Mouse (Mus musculus): Measurements from ENCODE around the gene Spata21.
A peak's percentile ranks its signal among the peaks of the same experiment; 100 is the strongest.

Gene Spata21

DNA sequence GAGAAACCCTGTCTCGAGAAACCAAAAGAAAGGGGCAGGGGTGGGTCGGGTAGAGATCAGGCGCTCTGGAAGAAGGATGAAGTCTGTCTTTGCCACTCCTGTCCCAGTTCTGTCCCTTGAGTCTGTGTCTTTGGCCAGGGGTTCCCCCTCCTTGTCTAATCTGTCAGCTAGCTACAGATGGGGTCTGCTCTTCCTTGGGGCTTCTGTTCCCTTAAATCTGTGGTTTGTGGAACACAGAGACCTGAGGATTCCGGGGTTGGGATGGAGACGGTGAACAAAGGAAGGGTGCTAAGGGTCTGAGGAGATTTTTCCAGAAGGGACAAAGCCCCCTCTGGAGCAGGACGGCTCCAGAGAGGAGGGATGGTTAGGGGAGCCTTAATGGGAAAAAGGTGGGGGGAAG is at the start of gene Spata21:
Spata21 (plus strand) TSS at position 301 of the 400 bp plus-strand sequence.
- no peak for ATAC-seq (ENCODE audit: insufficient number of reproducible peaks, low FRiP score, low TSS enrichment)

DNA sequence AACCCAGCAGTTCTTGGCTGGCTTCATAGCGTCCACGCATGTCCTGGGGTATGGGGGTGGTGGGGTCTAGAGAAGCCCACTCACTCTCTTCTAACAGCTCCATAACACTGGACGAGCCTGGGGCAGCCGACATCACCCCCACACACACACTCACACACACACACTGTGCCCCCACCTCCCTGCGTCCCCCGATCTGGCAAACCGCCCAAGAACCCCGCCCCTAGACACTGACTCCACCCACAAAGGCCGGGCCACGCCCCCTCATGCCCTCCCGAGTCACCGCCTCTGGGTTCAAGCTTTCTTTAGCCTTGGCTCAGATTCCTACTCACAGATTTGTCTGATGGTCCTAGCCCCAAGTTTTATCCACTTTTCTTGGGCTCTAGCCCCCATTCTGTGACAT is 47.0 kb upstream of the Spata21 start:
- no peak for ATAC-seq (ENCODE audit: insufficient number of reproducible peaks, low FRiP score, low TSS enrichment)

DNA sequence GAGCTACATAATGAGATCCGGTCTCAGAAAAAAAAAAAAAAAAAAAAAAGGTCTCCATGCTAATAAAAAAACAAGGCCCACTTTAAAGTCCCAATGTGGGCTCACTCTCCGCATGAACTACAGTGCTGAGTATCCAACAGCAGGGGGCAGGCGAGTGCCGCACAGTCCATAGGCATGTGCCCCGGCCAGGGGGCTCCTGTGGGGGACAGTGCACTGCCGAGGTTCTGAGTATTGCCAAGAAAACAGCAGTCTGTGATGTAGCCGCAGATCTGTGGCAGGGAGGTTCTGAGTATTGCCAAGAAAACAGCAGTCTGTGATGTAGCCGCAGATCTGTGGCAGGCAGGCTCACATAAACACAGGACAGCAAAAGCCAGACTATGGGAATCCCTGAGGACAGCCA is 43.3 kb upstream of the Spata21 start:
- no peak for ATAC-seq (ENCODE audit: insufficient number of reproducible peaks, low FRiP score, low TSS enrichment)

DNA sequence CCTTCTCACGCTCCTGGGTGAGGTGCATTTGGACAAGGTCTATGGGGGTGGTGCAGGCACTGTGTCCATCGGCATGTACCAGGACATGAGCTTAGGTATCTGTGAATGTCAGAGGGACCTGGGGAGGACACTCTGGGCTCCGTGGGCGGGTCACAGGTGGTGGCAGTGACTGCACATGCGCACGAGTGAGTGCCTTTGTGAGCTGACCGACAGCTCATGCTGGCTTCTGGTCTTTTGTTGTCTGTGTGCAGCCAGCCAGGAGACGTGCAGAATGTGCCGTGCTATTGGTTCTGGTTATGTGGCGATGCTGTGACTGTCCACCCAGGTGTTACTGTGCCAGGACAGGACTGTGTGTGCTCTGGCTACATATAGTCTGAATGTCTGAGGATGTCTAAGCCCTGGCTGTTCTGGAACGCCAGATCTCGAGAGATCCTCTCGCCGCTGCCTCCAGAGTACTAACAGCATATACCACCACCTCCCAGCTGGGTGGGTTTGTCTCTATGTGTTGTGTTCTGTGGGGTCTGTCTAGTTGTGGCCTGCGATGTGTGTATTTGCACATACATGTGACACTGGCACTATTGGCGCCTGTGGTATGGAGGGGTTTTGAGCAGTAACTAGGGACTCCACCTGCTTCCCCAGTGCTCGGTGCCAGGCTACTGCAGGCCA is 39.2 kb upstream of the Spata21 start:
- ATAC-seq (ENCODE audit: insufficient number of reproducible peaks, low FRiP score, low TSS enrichment): no peak

DNA sequence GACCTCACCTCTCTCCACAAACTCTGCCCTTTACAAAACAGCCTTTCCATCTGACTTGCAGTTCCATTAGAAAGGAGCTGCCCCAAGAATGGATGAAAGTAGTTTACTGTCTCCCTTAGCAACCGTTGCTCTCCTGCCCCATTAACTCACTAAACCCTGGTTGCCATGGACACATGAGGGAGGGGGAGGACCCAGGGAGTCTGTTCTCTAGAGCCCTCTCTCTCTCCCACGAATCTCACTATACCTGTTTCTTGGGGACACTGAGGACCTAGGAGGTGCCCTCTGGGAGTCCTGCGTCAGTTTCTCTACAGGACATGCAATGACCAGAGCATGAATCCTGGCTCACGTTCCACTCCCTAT is 38.7 kb upstream of the Spata21 start:
- no peak for ATAC-seq (ENCODE audit: insufficient number of reproducible peaks, low FRiP score, low TSS enrichment)

DNA sequence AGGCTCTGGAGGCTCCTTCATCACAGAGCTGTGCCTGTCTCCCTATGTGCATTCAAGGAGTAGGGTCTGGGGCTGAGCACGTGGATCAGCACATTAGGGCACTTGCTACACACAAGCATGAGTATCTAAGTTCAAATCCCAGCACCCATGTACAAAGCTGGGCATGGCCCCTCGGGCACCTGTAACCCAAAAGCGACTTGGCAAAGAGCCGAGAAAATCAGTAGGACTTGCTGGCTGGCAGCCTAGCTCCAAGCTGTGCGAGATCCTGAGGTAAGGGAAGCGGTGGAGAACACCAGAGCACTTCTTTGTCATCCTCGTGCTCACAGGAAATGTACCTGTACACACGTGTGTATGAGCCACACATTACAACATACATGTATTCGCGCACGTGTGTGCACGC is 35.7 kb upstream of the Spata21 start:
- no peak for ATAC-seq (ENCODE audit: insufficient number of reproducible peaks, low FRiP score, low TSS enrichment)

DNA sequence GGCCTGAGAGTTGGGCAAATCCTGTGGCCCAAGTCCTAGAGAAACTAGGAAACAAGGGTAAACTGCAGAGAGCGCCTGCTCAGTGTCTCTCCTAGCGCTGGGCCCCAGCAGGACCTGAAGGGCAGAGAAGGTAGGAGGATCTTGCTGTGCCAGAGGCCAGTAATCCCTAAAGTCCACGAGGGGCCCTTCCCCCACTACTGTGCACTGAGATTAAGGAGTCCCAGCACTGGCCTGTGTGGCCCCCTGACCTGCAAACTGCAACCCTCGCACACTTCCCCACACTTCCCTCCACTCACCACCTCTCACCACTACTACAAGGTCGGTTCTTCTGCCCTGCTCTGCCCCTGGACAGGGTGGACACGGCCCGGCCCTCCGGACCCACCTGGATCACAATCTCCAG is 35.0 kb upstream of the Spata21 start:
- ATAC-seq (ENCODE audit: insufficient number of reproducible peaks, low FRiP score, low TSS enrichment): 0 out of 2 replicates have a peak, but pooled peaks have one; percentile 3

DNA sequence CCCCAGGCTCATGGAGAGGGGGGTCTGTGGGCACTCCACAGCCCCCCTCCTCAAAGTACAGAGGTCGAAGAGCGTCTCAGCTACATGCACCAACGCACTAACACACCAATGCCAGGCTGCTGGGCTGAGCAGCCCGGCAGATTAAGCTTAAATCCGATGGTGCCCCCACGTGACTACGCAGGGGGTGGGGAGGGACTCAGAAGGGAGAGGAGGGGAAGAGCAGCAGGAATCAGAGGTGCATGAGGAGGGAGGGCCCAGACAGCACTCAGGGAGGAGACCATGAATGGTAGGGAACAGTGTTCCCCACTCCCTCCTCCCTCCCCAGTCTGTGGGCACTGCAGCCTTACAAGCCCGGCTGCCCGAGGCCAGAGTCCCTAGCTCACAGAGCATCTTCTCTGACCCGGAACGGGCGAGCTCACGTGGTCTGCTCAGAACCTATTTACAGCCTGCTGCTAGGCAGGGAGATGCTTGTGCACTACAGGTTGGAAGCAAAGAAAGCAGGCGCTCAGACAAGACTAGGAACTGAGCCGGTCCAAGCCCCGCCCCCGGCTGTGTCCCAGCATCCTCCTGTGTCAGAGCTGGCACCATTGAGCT is 34.5 kb upstream of the Spata21 start:
- ATAC-seq (ENCODE audit: insufficient number of reproducible peaks, low FRiP score, low TSS enrichment): peak; percentile 71

DNA sequence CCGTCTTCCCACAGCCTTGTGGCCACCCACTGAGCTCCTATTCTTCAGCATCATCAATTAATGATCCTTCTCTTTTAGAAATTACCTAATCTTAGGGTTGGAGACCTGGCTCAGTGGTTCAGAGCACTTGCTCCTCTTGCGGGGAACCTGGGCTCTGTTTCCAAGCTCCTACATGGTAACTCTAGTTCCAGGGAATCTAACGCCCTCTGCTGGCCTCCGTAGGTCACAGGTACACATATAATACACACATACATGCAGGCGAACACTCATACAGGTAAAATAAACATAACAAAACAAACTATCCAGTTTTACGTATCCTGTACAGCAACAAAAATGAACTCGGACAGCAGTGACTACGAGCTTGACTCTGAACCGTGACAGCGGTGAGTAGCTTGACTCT is 31.2 kb upstream of the Spata21 start:
- ATAC-seq (ENCODE audit: insufficient number of reproducible peaks, low FRiP score, low TSS enrichment): no peak

DNA sequence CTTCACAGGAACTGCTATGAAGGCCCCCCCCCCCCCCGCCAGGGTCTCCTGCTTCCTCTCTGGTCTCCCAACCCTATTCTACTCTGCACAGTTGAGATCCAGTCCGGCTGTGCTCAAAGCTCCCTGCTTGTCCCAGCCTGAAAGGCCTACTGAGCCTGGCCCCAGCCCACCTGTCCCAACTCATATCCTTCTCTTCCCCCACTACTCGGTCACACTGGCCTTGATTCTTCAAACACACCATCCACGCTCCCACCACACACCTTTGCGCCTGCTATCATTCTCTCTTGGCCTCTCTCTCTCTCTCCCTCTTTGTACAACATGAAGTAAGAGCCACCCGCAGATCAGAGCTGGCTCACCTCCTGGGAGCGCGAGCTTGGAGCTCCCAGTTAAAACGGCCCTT is 29.3 kb upstream of the Spata21 start:
- ATAC-seq (ENCODE audit: insufficient number of reproducible peaks, low FRiP score, low TSS enrichment): no peak

DNA sequence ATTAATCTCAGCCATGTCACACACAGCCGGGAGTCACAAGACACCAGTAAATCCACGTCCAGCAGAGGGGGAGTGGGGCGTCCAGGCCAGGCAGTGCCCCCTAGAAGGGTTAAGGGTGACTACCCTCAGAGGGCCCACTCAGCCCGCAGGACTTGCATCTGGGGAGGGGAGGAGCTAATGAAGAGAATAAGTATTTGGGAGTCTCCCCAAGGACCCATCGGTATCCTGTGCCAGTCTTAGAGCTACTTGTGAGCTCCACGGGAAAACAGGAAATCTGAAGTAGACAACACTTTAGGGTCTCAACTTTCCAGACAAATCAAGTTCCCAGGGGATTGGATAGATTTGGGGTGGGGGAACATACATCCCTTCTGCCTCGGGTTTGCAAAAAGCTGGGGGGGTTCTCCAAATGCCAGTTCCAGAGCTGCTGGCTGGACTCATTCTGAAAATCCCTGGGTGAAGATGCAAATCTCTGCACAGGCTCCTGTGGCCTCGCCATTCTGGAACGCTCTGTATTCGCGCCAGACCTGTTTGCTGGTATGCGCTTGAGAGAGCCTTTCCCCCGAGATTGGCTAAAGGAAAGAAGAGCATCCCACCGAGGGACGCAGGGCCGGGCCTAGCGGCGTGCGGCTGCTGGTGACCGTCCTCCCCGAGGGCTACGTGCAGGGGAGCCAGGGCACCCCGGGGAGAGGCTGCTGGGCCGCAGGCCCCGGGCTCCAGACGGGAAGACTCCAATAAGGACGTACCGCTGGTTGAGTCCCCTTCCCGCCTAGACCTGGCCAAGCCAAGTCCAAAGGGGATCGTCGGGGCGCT is 28.3 kb upstream of the Spata21 start:
- ATAC-seq (ENCODE audit: insufficient number of reproducible peaks, low FRiP score, low TSS enrichment): peak; percentile 63

DNA sequence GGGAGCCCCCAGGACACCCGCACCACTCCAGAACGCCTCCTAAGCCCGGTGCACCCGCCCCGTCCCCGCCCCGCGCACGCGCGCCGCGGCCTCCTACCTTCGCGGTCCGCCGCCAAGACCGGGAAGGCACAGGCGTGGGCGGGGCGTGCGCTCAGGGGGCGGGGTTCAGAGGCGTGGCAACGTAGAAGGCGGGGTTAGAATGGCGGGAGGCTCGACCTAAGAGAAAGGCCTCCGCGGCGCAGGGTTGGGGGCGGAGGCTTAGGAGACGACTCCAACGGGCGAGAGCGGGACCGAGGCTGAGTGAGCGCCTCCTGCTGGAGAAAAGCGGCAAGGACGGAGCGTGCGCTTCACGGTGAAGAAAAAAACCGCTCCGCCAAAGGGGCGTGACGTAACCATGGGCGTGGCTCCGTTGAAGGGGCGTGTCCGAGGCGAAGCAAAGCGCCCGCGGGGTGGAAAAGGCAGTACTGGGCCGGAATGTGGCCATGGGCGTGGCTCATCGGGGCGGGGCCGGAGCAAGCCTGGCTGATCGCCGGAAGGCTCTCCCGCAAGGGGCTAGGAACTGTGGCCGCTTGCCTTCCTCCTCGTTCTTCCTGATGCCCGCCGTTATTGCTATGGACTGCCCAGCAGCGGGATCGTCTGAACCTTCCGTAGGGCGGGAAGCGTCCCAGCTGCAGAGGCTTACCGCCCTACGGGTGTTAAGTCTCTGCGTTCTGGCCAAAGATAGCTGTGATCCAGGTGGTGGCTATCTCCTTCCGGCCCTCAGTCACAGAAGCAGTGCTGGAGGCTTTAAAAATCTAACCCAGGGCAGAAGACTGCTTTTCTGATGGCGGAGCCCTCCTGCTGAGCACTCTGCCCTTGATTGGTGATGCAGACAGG is 27.5 kb upstream of the Spata21 start, which contains the start of gene Crocc:
Crocc (minus strand) TSS at position 125 of the 876 bp plus-strand sequence.
- peak; percentile 84 for ATAC-seq (ENCODE audit: insufficient number of reproducible peaks, low FRiP score, low TSS enrichment)

DNA sequence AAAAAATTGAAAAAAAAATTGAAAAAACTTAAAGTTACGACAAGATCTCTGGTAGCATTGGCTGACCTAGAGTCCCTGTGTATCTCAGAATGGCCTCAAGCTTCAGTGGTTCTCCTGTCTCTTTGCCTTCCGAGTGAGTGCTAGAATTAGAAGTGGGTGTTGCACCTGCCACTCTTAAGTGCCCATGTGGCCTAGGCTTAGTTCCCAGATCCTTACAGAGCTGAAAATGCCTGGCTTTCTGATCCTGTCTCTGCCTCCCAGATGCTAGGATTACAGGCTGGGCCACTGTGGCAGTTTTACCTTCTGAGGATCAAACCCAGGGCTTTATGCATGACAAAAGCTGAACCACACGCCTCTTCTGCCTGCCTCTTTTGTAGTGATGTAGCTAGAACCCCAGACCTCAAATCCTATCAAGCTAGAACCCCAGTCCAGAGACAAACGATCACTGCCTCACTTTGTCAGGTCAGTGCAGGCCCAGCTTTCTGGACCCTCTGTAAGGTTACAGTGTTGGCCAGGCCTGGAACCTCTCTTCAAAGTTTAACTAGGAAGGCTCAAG is 24.0 kb upstream of the Spata21 start:
- ATAC-seq (ENCODE audit: insufficient number of reproducible peaks, low FRiP score, low TSS enrichment): no peak

DNA sequence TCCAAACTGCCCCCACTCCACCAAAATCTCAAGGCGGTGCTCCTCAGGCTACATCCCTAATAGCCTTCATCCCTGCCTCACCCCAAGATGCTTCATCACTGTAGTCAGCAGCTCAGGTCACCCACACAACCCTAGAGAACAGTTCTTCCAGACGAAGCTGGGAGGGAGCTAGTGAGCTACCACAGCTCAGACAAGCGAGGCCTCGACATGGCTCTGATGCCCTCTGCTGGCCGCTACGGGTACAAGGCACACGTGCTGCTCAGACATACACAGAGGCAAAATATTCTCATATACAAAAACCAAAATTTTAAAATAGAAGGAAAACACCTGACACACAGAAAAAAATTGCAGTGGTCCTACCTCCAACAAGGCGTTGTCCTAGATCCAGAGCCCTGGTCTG is 23.0 kb upstream of the Spata21 start:
- peak; percentile 42 for ATAC-seq (ENCODE audit: insufficient number of reproducible peaks, low FRiP score, low TSS enrichment)

DNA sequence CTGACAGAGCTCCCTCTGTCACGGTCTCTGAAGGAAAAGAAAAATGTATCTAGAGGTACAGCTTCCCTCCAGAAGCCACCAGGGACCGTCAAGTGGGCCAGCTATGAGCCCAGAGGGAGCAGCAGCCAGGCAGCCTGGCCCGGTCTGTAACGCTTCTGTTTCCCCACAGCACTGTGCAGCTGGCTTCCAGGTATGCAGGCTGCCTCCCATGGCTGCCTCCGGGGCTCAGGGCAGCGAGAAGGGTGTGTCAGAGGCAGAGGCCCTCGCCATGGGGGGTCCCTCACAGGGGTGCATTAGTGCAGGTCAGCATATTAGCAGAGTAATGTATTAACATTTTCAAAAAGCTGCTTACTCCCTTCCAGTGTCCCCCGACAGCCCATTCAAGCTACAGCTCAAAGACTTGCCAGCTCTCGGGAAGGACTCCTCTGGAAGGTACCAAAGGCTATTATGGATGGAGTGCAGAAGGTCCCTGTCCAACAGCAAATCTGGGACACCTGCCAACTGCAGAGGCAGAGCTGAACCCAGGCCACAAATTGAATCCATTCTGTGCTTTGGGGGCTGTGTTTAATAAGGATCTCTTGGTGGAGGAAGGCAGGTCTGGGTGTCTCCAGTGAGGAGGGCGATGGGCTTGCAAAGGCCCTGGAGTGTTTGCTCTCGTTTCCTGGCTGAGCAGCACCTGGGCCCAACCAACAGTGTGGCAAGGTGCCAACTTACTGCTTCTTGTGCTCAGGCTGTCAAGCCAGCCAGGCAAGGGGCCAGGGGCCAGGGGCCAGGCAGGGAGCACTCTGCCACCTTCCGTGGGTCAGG is 21.2 kb upstream of the Spata21 start:
- no peak; the same call in 1 of the 2 replicates for ATAC-seq (ENCODE audit: insufficient number of reproducible peaks, low FRiP score, low TSS enrichment)

DNA sequence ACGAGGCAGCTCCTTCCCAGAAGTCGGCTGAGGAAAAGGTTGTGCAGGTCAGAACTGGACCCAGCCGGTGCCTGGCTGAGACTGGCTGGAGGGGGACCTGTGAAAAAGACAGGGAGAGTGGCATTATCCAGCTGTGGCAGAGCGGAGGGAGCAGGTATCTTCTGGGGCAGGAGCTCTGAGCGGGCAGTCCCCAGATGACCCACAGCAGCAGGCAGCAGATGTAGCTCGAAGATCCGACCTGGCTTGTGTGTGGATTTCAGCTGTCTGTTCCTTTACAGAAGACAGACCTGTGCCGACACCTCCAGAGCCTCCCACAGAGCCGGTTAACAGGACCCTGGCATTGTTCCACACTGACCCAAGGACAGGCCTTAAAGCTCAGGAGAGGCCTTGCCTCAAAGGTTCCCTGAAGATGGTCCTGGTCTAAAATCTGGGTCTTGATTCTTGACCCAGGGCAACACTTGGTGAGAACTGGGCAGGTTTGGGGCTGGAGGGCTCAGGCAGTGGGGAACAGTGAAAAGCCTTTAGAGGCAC is 20.6 kb upstream of the Spata21 start:
- no peak for ATAC-seq (ENCODE audit: insufficient number of reproducible peaks, low FRiP score, low TSS enrichment)

DNA sequence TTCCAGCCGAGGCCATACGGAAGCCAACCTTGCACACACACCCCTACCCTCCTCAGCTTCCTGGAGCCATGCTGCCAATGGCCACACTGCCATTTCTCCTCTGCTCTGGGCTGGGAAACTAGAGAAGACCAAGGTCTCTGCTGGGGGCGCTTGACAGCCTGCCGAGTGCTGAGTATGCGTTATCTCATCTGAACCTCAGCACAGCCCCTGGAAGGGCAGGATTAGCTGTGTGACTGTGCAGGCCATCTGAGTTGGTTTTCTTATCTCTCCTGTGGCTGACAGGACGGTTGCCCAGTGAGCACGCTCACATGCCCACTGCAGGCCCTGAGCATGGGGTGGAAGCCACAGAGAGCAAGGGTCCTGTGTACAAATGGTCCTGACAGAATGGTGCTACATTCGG is 19.5 kb upstream of the Spata21 start:
- ATAC-seq (ENCODE audit: insufficient number of reproducible peaks, low FRiP score, low TSS enrichment): no peak

DNA sequence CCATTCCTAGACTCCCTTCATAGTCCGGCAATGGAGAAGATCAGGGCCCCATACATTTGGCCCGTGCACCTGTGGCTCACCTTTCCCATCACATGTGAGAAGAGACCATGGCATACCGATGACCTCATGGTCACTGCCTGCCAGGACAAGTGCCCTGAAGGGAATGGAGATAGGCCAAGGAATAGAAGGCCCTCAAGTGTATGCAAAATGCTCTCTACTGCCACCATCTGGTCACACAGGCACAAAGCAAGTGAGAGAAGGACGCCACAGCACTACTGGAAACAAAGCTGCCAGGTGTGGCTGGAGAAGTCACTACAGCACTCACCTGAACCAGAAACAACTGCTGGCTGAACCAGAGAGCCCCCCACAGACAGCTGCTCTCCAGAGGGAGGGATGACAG is 18.4 kb upstream of the Spata21 start:
- ATAC-seq (ENCODE audit: insufficient number of reproducible peaks, low FRiP score, low TSS enrichment): no peak

DNA sequence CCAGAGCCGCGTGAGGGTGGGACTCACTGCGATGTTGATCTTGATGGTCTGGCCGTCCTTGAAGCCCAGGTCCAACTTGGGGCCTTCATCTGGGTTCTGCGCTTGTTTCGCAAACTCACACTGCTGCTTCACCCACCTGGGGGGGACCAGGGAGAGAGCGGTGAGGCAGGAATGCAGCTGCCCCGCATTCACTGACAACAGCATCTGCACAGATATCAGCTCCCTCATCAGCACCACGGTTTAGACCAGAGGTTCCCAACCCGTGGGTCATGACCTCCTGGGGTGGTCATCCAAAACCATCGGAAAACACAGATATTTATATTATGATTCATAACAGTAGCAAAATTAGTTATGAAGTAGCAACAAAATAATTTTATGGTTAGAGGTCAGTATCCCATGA is 15.6 kb upstream of the Spata21 start:
- no peak for ATAC-seq (ENCODE audit: insufficient number of reproducible peaks, low FRiP score, low TSS enrichment)

Measured in cerebellum, adult (tissue).